Mouse (Mus musculus) urinary bladder, adult 18-20 months (tissue): ENCODE data around the gene Lgi4.
A peak's percentile ranks its signal among the peaks of the same experiment; 100 is the strongest.

Source experiments
- DNase-seq, 2 experiments: peaks; one replicate each; pipeline ENCODE4 v3.0.0; 2022; ENCODE audit warnings: low spot score in 2 of 2, mixed read lengths in 2 of 2

Lgi4 gene

DNA sequence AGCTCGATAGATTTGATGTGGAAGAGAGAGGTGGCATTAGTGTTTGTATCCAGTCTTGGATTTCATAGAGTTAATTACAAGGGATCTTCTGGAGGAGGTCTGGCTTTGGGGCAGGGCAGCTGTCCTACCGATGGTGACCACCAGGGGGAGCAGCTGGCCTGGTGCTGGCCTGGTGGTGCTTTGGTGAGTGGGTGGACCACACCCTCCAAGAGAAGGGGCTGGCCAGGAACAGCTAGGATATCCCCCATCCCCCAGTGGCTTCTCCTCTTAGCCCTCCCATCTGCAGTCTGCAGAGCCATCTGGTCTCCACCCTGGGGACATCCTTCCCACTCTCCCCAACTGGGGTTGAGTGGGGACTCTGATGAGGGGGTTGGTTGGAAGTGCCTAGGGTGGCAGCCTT, at the start of gene Lgi4:
Lgi4 (plus strand) TSS at position 235 of the 400 bp plus-strand sequence.
- peak; percentile 83 to 85 for DNase-seq

DNA sequence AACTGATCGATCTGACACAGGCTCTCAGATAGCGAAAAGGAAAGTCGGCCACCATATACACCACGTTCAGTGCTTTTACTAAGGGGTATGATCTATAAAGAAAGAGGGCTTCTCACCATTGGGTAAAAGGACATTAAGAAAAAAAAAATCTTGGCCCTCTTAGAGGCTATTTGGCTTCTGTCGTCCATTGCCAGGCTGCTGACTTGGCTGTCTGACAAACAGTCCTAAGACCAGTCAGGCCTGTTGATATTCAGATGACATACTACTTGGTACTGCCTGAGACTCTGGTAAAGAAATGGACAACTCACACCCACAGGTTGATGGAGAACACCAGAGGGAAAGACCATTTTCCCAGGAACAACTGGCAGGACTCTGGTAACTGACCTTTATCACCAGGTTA, 46.2 kb upstream of the Lgi4 start:
- DNase-seq: no peak

DNA sequence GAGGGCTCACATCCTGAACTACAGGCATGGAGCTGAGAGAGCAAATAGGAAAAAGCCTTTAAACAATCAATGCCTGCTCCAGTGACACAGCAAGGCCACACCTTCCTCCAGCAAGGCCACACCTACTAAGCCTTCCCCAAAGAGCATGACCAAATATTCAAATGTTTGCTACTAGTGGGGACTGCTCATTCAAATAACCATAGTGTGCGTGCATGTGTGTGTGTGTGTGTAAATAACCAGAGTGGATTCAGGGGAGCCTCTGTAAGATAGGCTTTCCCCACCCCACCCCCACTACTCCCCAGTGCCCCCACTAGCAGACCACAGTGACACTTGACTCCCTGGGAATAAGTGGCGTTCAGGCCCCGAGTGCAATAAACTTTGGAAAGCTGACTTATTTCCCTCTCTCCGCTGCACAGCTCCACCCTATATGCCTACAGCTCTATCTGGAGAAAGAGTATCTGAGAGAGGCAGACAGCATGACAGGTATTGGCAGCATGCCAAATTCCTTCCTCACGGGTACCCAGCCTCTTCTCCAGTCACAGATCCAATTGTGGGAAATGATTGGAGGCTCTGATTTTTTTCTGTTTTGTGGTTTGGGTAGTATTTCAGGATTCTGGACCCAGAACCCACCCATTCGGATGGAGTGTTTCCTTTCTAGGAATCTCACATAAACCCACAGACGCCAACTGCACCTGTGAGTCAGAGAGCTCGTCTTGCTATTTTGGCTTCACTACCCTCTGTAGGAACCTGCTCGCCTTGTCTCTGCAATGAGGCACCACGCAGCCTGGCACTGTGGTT, 41.8 kb upstream of the Lgi4 start:
- DNase-seq: no peak

DNA sequence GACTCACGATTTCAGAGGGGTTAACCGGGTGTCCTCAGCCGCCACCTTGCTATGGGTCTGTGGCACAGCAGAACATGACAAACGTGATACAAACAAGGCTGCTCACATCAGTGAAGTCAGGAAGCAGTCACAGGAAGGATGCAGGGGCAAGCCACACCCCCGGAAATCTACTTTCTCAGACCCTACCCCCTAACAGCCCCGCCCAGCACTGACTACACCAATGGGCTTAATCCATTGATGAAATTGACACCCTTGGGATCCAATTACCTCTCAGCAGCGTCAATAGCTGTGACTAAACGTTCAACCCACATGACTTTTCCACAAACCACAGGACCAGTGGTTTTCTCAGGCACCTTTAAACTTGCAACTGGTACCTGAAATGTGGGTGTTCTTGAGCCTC, 30.5 kb upstream of the Lgi4 start:
- no peak for DNase-seq

DNA sequence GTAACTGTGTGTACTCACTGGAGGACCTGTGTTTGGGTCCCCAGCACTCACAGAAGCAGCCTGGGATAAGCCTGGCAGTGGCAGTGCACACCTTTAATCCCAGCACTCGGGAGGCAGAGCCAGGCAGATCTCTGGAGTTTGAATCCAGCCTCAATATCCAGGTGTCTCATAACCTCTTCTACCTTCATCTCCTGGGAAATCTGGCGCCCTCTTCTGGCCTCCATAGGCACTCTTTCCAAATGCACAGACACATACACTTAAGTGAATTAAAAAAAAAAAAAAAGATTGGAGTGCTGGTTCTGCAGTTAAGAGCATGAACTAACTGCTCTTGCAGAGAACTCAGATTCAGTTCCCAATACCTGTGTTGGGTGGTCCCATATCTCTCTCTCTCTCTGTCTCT, 28.4 kb upstream of the Lgi4 start:
- DNase-seq: no peak

DNA sequence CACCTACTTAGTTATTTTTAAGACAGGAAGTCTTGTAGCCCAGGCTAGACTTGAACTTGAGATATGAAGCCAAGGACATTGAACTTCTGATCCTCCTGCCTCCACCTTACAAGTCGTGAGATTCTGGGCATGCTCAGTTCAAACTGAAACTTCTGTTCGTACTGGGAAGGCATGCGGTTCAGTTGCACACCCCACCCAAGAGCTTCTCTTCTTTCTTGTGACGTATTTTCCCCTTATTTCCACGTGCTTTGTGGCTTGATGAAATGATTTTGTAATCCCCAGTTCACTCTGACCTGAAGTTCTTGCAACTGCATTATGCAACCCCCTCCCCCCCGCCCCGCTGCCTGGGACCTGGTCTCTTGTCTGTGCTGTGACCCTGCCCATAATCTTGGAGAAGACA, 27.4 kb upstream of the Lgi4 start:
- no peak for DNase-seq

DNA sequence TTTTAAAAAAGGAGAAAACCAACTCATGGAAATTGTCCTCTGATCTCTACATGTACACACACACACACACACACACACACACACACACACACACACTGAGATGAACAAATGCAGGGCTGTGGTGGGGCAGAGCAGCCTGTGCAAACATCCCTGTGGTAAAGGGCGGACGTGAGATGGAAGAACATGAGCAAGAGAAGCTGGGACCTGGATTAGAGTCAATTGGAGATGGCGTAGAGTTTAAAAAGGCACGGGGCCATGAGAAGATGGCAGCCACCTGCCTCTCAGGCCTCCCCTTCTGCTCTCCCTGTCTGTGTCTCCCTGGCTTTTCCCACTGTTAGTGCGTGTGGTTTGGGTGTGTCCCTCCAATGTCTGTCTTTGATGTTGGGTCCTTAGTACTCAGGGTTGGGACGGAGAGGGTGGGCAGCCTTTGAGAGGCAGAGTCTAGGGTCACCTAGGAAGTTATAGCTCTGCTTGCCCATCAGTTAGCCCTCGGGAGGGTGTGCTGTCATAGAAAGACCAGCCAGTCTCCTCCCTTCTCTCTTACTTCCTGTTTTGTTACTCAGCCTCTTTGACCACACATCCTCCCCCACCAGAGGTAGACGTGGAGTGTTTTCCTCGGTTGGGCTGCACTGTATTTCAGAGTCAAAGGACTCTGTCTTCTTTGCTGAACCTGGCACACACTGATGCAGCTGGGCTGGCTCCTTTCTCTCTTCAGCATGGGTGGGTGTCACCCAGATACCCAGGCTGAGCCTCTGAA, 25.6 kb upstream of the Lgi4 start:
- no peak for DNase-seq

DNA sequence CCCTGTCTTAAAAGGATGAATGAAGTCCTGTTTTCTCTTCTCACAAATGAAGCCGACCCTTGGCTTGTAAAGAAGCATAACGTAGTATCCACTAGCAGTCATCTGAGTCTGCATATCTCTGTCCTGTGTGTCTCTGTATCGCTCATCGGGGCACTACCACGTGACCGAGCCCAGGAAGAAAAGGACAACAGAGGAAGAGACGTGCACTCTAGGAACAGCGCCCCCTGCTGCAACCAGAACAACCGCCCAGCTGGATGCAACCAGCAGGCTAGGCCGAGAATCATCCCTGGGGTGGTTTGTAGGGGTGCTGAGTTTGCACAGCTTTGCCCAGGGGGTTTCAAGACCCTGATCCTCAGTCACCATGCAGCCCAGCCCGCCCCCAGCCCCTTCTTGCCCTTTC, 24.4 kb upstream of the Lgi4 start:
- DNase-seq: no peak

DNA sequence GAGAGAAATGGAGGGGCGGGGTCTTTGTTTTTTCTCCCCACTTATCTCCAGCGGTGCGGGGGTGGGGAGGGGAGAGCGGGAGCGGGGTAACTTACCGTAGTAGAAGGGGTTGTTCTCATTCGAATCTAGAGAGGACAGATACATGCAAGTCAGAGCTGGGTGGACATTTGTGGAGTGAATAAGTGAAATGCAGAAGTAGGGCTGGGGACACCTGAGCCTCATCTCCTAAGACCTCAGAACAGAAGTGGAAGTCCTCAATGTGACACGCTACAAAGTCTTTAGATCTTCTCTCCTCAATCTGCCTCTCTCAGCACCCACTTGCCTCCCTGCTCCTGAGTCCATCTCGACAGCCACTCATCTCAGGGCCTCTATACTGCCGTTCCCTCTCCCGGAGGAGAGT, 23.9 kb upstream of the Lgi4 start:
- DNase-seq: no peak

DNA sequence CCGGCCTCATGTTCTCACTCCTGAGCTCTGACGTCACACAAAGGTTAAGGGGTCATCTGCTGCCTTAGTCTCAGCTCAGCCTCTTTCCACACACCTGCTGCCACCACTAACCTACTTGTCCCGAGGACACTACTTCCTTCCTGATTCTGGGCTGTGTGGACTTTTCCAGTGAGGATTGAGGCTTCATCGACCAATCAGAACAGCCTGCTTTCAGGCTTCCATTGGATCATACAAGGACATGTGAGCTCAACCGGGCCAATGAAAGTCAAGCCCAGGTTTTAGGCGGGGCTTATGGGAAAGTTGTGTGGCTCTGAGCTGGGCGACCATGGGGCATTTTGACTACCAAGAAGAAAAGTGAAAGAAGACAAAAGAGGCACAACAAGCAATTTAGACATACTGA, 22.2 kb upstream of the Lgi4 start:
- no peak for DNase-seq

DNA sequence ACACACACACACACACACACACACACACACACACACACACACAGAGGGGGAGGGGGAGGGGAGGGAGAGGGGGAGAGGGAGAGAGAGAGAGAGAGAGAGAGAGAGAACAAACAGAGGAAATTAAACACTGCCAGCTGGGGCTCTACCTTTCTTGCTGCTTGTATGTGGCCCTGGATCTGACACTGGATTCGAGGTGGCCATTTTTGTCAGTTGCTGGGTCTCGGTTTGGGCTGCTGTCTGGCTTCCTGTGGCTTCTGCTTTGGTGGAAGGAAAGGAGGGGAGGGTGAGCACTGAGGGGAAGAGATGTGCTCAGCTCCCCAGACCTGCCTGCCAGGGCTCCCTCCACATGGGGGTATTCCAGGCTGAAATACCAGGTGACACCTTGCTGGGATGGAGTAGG, 21.5 kb upstream of the Lgi4 start:
- DNase-seq: no peak

DNA sequence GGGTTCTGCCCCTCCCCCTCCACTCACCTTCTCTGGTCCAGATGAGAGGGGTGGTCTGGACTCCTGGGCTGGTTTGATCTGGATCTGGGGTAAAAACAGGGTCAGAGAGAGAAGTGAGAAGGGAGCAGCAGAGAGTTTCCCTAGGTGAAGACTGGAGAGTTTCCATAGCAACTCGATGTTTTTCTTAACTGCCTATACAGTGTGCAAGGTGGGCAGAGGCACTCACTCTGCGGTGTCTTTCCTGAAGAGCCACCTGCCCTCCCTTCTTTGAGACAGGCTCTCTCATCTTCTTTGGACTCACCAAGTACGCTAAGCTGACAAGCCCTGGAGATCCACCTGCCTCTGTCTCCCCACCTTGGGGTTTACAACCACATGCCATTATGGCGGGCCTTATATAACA, 20.1 kb upstream of the Lgi4 start:
- no peak for DNase-seq

DNA sequence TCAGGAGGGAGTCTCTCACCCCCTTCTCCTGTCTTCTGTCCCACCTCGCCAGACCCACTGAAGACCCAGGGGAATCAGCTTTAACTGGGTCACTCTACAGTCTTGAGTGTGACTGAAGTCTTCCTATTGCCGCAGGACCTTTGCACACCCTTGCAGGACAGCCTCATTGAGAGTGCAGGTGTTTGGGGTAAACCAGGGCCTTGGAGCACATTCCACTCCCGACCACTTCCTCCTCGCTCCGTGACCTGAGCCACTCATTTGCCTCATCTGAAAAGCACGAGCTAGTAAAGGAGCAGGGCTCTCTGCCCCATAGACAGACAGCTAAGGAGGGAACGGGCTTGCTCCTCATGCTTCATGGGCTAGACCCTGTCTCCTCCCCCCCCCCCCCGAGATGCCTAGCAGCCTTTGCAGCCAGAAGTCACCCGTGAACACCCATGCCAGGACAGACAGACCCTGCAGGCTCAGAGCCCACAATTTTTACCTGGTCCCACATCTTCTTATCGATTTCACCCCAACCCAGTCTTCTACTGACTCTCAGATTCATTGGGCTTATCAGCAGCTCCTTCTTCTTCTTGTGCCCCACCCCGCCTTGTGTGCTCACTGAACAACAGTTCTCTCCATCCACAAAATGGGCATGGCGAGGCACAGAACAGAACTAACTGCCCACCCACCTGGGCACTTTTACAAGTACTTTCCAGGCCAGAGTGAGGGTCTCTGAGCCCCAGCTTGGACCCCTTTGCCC, 18.7 kb upstream of the Lgi4 start:
- no peak for DNase-seq

DNA sequence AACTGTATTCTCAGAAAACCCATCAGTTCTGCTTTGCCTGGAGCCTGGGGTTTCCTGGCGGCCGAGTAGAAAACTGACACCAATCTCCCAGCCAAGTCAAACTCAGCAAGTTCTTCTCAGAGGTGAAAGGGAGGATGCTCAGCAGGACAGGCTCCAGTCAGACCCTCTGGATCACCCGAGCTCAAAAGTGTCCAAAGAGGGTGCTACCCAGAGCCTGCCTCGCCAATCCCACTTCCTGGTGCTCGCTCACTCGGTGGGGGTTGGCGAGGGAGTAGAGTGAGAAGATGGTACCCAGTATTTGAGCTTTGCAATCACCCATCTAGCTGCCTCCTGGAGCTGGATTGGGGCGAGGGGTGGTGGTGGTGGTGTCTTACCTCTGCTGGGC, 18.1 kb upstream of the Lgi4 start:
- DNase-seq: no peak

DNA sequence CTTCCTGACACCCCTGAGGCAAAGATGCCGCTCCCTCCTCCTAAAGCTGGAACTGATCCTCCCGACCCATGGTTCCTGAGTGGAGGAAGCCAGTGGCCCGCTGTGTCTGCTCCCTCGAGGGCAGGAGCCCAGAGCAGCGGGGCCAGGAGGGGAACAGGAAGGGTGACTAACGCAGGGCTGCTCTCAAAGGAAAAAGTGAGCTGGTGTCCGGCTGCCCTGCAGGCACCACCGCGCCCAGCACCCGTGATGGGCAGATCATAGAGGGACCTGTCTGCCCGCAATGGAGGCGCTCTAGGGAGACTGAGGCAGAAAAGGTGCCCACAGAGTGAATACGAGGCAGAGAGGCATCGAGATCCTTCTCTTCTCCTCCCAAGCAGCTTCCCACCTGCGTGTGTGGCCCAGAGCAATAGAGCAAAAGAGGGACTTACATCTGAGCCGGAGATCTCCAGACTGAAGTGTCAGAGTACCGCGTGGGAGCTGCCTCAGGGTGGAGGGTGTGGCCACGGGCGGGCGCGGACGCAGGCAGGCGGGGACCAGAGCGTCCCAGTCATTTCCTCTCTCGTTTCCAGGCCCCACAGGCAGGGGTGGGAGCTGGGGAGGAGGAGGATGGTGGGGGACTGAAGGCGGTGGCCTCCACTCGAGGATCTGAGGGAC, 17.4 kb upstream of the Lgi4 start:
- peak in 1 of 2 experiments; percentile 66 for DNase-seq

DNA sequence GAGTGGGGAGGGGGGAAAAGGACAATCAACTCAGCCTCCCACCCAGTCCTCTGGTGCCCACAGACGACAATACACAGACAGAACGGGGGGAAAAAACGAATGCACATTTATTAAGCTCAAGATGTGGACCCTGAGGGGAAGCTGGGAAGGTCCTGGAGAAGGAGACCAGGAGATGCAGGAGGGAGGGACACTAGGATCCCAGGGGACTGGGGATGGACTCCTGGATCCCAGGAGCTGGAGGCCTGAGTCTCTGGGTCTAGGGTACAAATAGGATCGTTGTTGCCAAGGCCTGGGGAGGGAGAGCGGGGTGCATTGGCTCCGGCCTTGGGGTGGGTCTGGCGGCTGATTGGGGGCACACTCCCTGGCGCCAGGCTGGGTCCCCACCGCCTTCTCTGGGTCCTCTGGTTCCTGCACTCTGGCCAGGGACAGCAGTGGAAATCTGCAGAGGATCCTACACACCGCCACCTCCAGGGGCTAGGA, 16.7 kb upstream of the Lgi4 start, which contains the start of gene Fxyd5:
Fxyd5 (minus strand) TSS at position 51 of the 480 bp plus-strand sequence.
- no peak for DNase-seq

DNA sequence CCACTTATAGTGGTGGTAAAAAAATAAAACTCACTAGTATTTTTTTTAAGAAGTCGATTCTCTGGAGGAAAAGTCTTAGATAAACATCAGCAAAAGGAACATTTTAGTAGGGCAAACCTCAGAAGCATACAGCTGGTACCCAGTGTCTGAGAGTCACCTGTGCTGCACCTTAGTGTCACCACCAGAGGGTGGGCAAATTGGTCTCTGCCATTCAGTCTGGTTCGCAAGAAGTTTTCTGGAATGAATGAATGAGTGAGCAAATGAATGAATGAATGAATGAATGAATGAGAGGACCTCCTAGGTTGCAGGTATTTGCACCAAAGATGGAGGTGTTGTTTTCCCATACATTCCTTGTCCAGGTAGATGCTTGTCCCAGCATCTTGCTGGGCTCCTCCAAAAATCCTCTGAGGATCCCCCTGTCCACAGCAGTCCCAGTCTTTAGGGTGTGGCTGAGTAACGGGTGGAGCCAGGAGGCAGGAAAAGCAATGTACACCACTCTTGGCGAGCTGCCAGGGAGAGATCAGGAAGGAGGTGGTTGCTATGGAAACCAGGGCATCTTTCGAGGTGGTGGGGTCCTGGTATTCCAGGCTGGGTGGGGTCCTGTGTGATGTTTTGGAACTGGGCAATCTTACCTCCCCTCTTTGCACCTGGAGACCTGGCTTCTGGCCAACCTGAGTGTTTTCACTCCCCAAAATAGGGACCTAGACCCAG, 9.9 kb upstream of the Lgi4 start:
- DNase-seq: no peak

DNA sequence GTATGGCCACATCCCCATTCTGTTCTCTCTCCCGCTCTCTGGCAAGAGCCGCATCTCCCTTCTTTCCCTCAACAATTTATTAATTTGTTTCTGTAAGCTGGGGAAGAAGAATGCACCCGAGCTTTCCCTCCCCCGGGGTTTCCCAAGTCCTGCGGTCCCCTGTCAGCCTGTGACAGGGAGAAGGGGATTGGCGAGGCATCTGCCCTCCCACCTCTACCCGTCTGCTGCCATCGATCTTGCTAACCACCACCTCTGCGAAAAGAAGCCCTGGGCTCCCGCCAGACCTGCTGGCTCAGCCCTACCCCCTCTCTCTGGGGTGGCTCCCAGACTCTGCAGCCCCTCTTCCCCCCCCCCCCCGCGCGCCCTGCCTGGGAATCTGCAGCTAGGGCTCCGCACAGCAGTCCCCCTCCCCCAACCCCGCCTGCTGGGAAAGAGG, 9.3 kb upstream of the Lgi4 start:
- no peak for DNase-seq

DNA sequence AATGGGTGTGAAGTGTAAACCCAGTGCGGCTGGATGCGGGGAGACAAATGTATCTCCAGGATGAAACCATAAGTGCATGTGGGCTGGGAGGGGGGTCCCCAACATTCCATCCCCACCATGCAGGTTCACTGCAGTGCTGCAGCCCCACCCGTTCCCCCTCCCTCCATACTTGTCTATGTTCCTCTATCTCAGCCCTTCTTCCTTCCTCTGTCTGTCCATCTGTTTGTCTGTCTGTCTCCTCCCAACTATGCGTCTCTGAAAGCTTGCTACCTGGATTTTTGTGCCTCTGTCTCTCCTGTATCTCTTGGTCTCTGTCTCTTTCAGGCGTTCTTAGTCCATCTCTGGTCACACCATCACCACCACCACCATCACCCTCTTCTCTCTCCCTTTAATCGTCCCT, 8.7 kb upstream of the Lgi4 start:
- no peak for DNase-seq

DNA sequence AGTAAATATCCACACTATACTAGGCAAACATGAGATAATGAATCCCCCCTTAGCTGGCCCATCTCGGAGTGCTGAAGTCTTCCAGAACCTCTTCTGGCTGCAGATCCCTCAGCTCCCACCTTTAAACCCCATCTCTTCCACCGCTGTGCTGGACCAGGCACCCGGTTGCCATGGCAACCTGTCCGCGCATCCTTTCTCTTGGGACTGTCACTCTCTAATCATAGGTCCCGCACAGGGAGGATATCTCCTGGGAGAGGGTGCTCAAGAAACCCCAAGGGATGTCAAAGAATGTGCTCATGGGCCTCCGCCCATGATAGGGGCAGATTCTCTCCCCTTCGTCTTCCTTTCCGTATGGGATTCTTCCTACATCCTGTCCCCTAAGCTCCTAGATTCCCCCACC, 8.2 kb upstream of the Lgi4 start:
- no peak for DNase-seq

DNA sequence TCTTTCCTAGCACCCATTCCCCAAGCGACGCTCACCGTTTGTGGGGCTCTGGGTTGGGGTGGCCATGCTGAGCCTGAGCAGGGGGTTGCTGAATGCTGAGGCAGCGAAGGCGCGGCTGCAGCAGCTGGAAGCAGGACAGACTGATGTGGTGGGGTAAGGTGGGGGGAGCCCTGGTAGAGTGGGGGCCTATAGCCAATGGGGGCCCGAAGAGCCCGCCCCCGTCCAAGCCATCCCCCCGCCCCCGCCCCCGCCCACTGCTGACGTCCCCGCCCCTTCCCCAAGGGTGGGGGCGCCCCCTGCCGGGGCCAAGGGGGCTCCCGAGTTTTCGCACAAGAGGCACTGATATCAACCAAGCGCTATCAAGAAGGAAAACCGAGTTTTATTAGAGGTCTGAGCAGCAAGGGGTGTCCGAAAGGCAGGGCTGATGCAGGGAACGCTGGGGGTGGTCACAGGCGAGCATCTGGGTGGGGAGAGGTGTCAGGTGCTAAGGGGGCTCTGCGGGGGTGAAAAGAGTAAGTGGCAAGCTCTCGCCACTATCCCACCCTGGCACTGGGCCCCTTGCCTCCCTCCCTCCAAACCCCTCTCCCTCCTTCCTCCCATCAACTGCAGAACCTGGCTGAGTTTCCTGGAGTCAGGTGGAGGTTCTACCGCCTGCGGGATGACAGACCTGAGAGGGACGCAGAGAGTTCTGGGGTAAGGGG, 7.7 kb upstream of the Lgi4 start, which contains the start of gene Fxyd7:
Fxyd7 (minus strand) TSS at position 147 of the 701 bp plus-strand sequence.
- no peak for DNase-seq
